Mouse (Mus musculus) CH12.LX (cell line): ENCODE results near the gene 5830473C10Rik. TPM values are rescaled to one million over a fixed set of nuclear protein-coding genes. Genes with fewer than 3 reads are reported as not detected.

ENCODE experiments used
- DNase-seq: peaks from one replicate; pipeline ENCODE4 v3.0.0-alpha.2; 2013; ENCODE audit errors: extremely low read depth
- H3K27ac ChIP-seq: 2 replicates; pipeline ENCODE4 v1.5.1; 2012; ENCODE audit warnings: low read depth, mild to moderate bottlenecking, control low read depth, moderate library complexity; ENCODE audit not compliant: insufficient read depth
- H3K27me3 ChIP-seq: replicated peaks from 2 replicates; pipeline ENCODE3; 2012; ENCODE audit warnings: inconsistent platforms
- H3K36me3 ChIP-seq, 2 experiments: replicated peaks in 1 of 2; 2 replicates each; pipeline versions ENCODE3 to v1.6.1; 2012; ENCODE audit warnings: inconsistent platforms in 1 of 2, low read length in 1 of 2, mild to moderate bottlenecking in 1 of 2, mixed read lengths in 1 of 2, moderate library complexity in 1 of 2; ENCODE audit not compliant: control insufficient read depth in 1 of 2, insufficient read depth in 1 of 2
- H3K4me1 ChIP-seq, 2 experiments: 2 replicates each; pipeline ENCODE4 v1.6.1; 2012; ENCODE audit warnings: inconsistent platforms in 1 of 2, moderate library complexity in 1 of 2; ENCODE audit not compliant: insufficient read depth in 2 of 2, control insufficient read depth in 1 of 2
- H3K4me2 ChIP-seq: 2 replicates; pipeline ENCODE4 v1.6.1; 2012; ENCODE audit warnings: low read depth, mild to moderate bottlenecking, control low read depth; ENCODE audit not compliant: poor library complexity, insufficient read depth, severe bottlenecking
- H3K4me3 ChIP-seq, 3 experiments: fragments of 150-350 bp in 1 of 3; sonication (generic) in 1 of 3; replicated peaks in 1 of 3; 2 replicates each; pipeline versions ENCODE3 to v1.5.1; 2011 to 2012; ENCODE audit warnings: low read depth in 2 of 3, low read length in 2 of 3, mild to moderate bottlenecking in 2 of 3, moderate library complexity in 2 of 3, control low read depth in 1 of 3, improper control_type of control experiment in 1 of 3, inconsistent platforms in 1 of 3, mixed read lengths in 1 of 3; ENCODE audit not compliant: poor library complexity in 1 of 3
- H3K79me2 ChIP-seq: replicated peaks from 2 replicates; pipeline ENCODE4 v1.6.1; 2012; ENCODE audit warnings: mild to moderate bottlenecking, moderate library complexity; ENCODE audit not compliant: control insufficient read depth, poor library complexity, insufficient read depth, severe bottlenecking; ENCODE audit errors: extremely low read depth
- H3K9ac ChIP-seq: 2 replicates; pipeline ENCODE4 v1.6.1; 2012; ENCODE audit warnings: low read depth, mild to moderate bottlenecking, control low read depth, moderate library complexity; ENCODE audit not compliant: insufficient read depth
- H3K9me3 ChIP-seq: replicated peaks from 2 replicates; pipeline ENCODE3; 2012; ENCODE audit warnings: low read length, inconsistent platforms, mixed read lengths
- BHLHE40 ChIP-seq: IDR thresholded peaks from 2 replicates; pipeline ENCODE4 v1.6.1; 2011; ENCODE audit warnings: mild to moderate bottlenecking, low read depth, low read length, improper control_type of control experiment
- CHD1 ChIP-seq: IDR thresholded peaks from 2 replicates; pipeline ENCODE4 v1.6.1; 2012; ENCODE audit warnings: low read depth, low read length, improper control_type of control experiment, inconsistent platforms
- CHD2 ChIP-seq: IDR thresholded peaks from 2 replicates; pipeline ENCODE4 v1.6.1; 2011; ENCODE audit warnings: low read length, improper control_type of control experiment
- E2F4 ChIP-seq: IDR thresholded peaks from 2 replicates; pipeline ENCODE4 v1.6.1; 2011; ENCODE audit warnings: low read depth, low read length, improper control_type of control experiment; ENCODE audit not compliant: insufficient replicate concordance
- ELF1 ChIP-seq: IDR thresholded peaks from 2 replicates; pipeline ENCODE4 v1.6.1; 2014; ENCODE audit warnings: low read depth, mild to moderate bottlenecking, inconsistent platforms, low read length, improper control_type of control experiment
- EP300 ChIP-seq: IDR thresholded peaks from 2 replicates; pipeline ENCODE4 v1.6.1; 2011; ENCODE audit warnings: low read length, improper control_type of control experiment
- ETS1 ChIP-seq: conservative IDR thresholded peaks from 2 replicates; pipeline ENCODE4 v1.6.1; 2012; ENCODE audit warnings: low read depth, mild to moderate bottlenecking, inconsistent platforms, low read length, improper control_type of control experiment, moderate library complexity
- GABPA ChIP-seq: IDR thresholded peaks from 2 replicates; pipeline ENCODE4 v1.6.1; 2012; ENCODE audit warnings: low read depth, low read length, improper control_type of control experiment, inconsistent platforms; ENCODE audit not compliant: insufficient replicate concordance
- IRF4 ChIP-seq: IDR thresholded peaks from 2 replicates; pipeline ENCODE4 v1.6.1; 2014; ENCODE audit warnings: low read depth, mild to moderate bottlenecking, inconsistent platforms, low read length, improper control_type of control experiment
- MAX ChIP-seq: IDR thresholded peaks from 2 replicates; pipeline ENCODE4 v1.6.1; 2011; ENCODE audit warnings: low read length, improper control_type of control experiment
- MXI1 ChIP-seq: IDR thresholded peaks from 2 replicates; pipeline ENCODE4 v1.6.1; 2011; ENCODE audit warnings: mild to moderate bottlenecking, low read depth, low read length, improper control_type of control experiment
- NRF1 ChIP-seq: IDR thresholded peaks from 2 replicates; pipeline ENCODE4 v1.6.1; 2014; ENCODE audit warnings: low read depth, mild to moderate bottlenecking, inconsistent platforms, low read length, improper control_type of control experiment, moderate library complexity
- POLR2A ChIP-seq: IDR thresholded peaks from 2 replicates; pipeline ENCODE4 v1.6.1; 2011; ENCODE audit warnings: low read depth, mild to moderate bottlenecking, improper control_type of control experiment, low read length
- RAD21 ChIP-seq: IDR thresholded peaks from 2 replicates; pipeline ENCODE4 v1.6.1; 2011; ENCODE audit warnings: low read depth, mild to moderate bottlenecking, low read length, improper control_type of control experiment, moderate library complexity
- RCOR1 ChIP-seq: conservative IDR thresholded peaks from 2 replicates; pipeline ENCODE4 v1.6.1; 2012; ENCODE audit warnings: low read depth, mild to moderate bottlenecking, inconsistent platforms, low read length, improper control_type of control experiment
- SMC3 ChIP-seq: IDR thresholded peaks from 2 replicates; pipeline ENCODE4 v1.6.1; 2011; ENCODE audit warnings: low read depth, low read length, improper control_type of control experiment
- UBTF ChIP-seq: IDR thresholded peaks from 2 replicates; pipeline ENCODE4 v1.6.1; 2012; ENCODE audit warnings: low read depth, mild to moderate bottlenecking, inconsistent platforms, low read length, improper control_type of control experiment, moderate library complexity
- USF2 ChIP-seq: conservative IDR thresholded peaks from 2 replicates; pipeline ENCODE4 v1.6.1; 2011; ENCODE audit warnings: low read depth, low read length, improper control_type of control experiment
- ZC3H11A ChIP-seq: IDR thresholded peaks from 2 replicates; pipeline ENCODE4 v1.6.1; 2012; ENCODE audit warnings: low read depth, mild to moderate bottlenecking, inconsistent platforms, low read length, improper control_type of control experiment
- ZKSCAN1 ChIP-seq: IDR thresholded peaks from 2 replicates; pipeline ENCODE4 v1.6.1; 2012; ENCODE audit warnings: low read depth, inconsistent platforms, low read length, improper control_type of control experiment, borderline replicate concordance
- ZMIZ1 ChIP-seq: IDR thresholded peaks from 2 replicates; pipeline ENCODE4 v1.6.1; 2012; ENCODE audit warnings: low read depth, mild to moderate bottlenecking, inconsistent platforms, low read length, improper control_type of control experiment
- dilution Hi-C: fragments of 300-500 bp; cut with MboI; formaldehyde crosslinking; loops from 2 replicates; pipeline ENCODE4 v1.14.3; 2020; ENCODE audit warnings: low sequenced_read_pairs; ENCODE audit not compliant: extremely low pct_unique_long_range_greater_than_20kb, extremely low pct_ligation_motif_present
- in situ Hi-C: fragments of 300-500 bp; cut with MboI; formaldehyde crosslinking; loops from 3 replicates; pipeline ENCODE4 v1.14.3; 2019; ENCODE audit warnings: low sequenced_read_pairs, low pct_ligation_motif_present, low pct_unique_long_range_greater_than_20kb, mixed read lengths
- polyA plus RNA-seq: library from polyadenylated mRNA; unstranded; fragments of >175 nt; gene quantifications from 2 replicates; pipeline ENCODE4 v1.2.1, GENCODE M21; 2012; ENCODE audit warnings: low read depth; ENCODE audit not compliant: insufficient read length
- total RNA-seq, 2 experiments: library from RNA; depleted of rRNA; stranded (reverse); fragments of 300-350 nt in 1 of 2; fragments of >200 nt in 1 of 2; gene quantifications; 2 replicates each; pipeline ENCODE4 v1.2.3; 2012 to 2014

Gene 5830473C10Rik
- total and polyA plus RNA-seq, 3 experiments: 0.83 to 3.8 (median 2.0) TPM

DNA sequence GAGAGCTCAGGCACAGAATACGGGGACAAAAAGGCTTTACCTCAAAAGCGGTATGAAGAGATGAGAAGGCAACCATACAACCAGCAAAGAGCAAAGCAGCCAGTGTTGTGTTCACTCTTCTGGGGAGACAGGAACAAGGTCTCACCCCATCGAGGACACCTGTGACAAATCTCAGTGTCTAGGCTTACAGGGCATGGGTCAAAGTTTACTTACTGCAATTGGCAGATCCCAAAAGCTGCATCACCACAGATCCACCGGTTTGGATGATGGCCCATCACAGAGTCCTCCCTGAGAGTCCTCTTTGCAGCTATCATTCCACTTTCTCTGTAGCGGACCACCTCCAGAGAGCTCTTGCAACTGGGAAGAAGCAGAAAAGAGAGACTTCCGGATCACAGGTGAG is 45.3 kb upstream of the 5830473C10Rik start:
- Histone ChIP-seq H3K27ac (no peak overlapping the region), H3K36me3 (no peaks in the 10 kb centered on the region), H3K9me3 (no peaks in the 10 kb centered on the region), H3K27me3 (no peaks in the 10 kb centered on the region), H3K4me1 (no peaks in the 10 kb centered on the region), H3K4me2 (no peak overlapping the region), H3K79me2 (no peaks in the 10 kb centered on the region), H3K4me3 (no peak overlapping the region), H3K9ac (no peak overlapping the region)
- dilution Hi-C loops (no loop called here), in situ Hi-C loops (no loop called here)
- TF ChIP-seq NRF1: no peak
- TF ChIP-seq UBTF: no peak
- TF ChIP-seq ZKSCAN1: no peak
- TF ChIP-seq CHD1: no peak
- TF ChIP-seq USF2: no peak
- no peak for TF ChIP-seq POLR2A
- no peak for TF ChIP-seq MXI1
- no peak for TF ChIP-seq E2F4
- TF ChIP-seq CHD2: no peak
- TF ChIP-seq ELF1: no peak
- TF ChIP-seq GABPA: no peak
- TF ChIP-seq MAX: no peak
- DNase-seq: no peak

DNA sequence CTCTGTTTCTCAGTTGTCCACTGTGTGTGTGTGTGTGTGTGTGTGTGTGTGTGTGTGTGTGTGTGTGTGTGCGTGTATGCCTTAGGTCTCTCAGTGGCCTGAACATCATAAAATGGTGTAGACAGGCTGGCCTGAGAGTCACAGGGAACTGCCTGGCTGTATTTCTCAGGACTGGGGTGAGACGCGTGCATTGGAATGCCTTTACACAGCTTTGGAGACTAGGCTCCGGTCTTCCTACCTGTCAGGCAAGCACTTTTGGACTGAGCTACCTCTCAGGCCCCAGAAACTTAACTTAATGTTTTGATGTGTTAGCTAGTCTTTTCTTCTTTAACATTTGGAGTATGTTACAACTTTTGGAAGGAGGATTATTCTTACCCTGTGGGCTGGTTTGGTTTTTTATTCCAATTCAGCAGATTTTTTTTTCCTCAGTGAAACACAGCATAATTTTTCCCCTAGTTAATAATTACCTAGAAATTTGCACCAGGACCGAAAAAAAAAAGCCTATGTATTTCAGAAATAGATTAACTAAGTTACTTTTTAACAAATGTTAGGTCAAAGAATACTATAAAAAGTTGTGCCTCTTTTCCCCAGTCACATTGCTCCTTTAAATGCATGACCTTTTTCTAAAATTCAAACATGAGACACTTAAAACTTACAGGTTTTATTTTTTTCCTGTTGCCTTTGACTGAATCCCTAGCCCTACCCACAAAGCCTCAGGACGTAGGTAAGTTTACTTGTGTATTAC is 42.4 kb upstream of the 5830473C10Rik start, which contains the start of gene Afm:
Gene Afm (plus strand): TSS at position 577 of the 745 bp plus-strand sequence.
- no peaks in the 10 kb centered on the region for H3K36me3 ChIP-seq
- H3K9ac ChIP-seq: no peak within 1 kb of the TSS
- H3K9me3 ChIP-seq: no peaks in the 10 kb centered on the region
- H3K4me3 ChIP-seq: no peak within 1 kb of the TSS
- dilution Hi-C loops (no loop called here), in situ Hi-C loops (no loop called here)
- H3K27me3 ChIP-seq: no peaks in the 10 kb centered on the region
- H3K79me2 ChIP-seq: no peaks in the 10 kb centered on the region
- H3K27ac ChIP-seq: no peak within 1 kb of the TSS
- no peak within 1 kb of the TSS for H3K4me2 ChIP-seq
- TF ChIP-seq ZMIZ1 (no peak), MXI1 (no peak), CHD2 (no peak), BHLHE40 (no peak), ZKSCAN1 (no peak), USF2 (no peak), ZC3H11A (no peak), EP300 (no peak), ETS1 (no peak), RAD21 (no peak), IRF4 (no peak), MAX (no peak), RCOR1 (no peak), SMC3 (no peak), POLR2A (no peak), ELF1 (no peak)
- 0 out of 4 replicates have a peak, but pooled peaks cover 0 to 7% of the 10 kb centered on the region in 2 experiments for H3K4me1 ChIP-seq
- no peak for DNase-seq
